Mouse (Mus musculus): ENCODE data around the gene Gnb1.

GRCm38 (mm10) chr4:155605132-155605531, 114.0 kb downstream of the Gnb1 start:
- TF ChIP-seq CTCF (IDR thresholded peaks at IDR 0.05) (no peak), EP300 (IDR thresholded peaks at IDR 0.05; ENCODE audit: insufficient read depth, low read depth, low read length) (no peak), POLR2A (IDR thresholded peaks at IDR 0.05; ENCODE audit: insufficient read depth, low read depth, low read length) (no peak)

Data from heart, adult 2 months (tissue).